Mouse (Mus musculus) kidney, embryonic 16.5 days (tissue): Measurements from ENCODE around the gene Dnah9. TPM values are rescaled to one million over a fixed set of nuclear protein-coding genes. Genes with fewer than 3 reads are reported as not detected.

Experiments
- ATAC-seq: fragments of 200-750 bp; cut with Nextera tagmentation; 2 replicates; pipeline ENCODE4 v1.8.0; 2017; ENCODE audit warnings: moderate TSS enrichment; ENCODE audit not compliant: low FRiP score, low TSS enrichment
- H3K27ac ChIP-seq: fragments of 300-500 bp; sonication (generic); 2 replicates; pipeline ENCODE4 v1.5.1; 2014; ENCODE audit warnings: low read length
- H3K27me3 ChIP-seq: fragments of 300-500 bp; sonication (generic); 2 replicates; pipeline ENCODE4 v1.6.1; 2014; ENCODE audit warnings: low read length, control low read depth, mixed read lengths; ENCODE audit not compliant: insufficient read depth
- H3K36me3 ChIP-seq: fragments of 300-500 bp; sonication (generic); 2 replicates; pipeline ENCODE4 v1.6.1; 2014; ENCODE audit warnings: low read length, control low read depth, mixed read lengths; ENCODE audit not compliant: insufficient read depth
- H3K4me1 ChIP-seq: fragments of 300-500 bp; sonication (generic); 2 replicates; pipeline ENCODE4 v1.6.1; 2014; ENCODE audit warnings: low read length, control low read depth, mixed read lengths; ENCODE audit not compliant: insufficient read depth
- H3K4me2 ChIP-seq: fragments of 300-500 bp; sonication (generic); replicated peaks from 2 replicates; pipeline ENCODE4 v1.6.1; 2014; ENCODE audit warnings: low read depth, low read length
- H3K4me3 ChIP-seq: fragments of 300-500 bp; sonication (generic); 2 replicates; pipeline ENCODE4 v1.5.1; 2014; ENCODE audit warnings: mild to moderate bottlenecking, low read length
- H3K9ac ChIP-seq: fragments of 300-500 bp; sonication (generic); replicated peaks from 2 replicates; pipeline ENCODE4 v1.6.1; 2014; ENCODE audit warnings: low read length
- H3K9me3 ChIP-seq: fragments of 300-500 bp; sonication (generic); 2 replicates; pipeline ENCODE4 v1.6.1; 2016; ENCODE audit warnings: low read length, control low read depth
- WGBS: fragments of 180-500 bp; shearing (Covaris S2); extraction: QIAGEN DNeasy Blood & Tissue Kit; methylation state at CpG from one replicate; pipeline ENCODE4 v1.1.7; 2014; 5-methylcytosine and 5-hydroxymethylcytosine counted together
- polyA plus RNA-seq: library from polyadenylated mRNA; unstranded; fragments of >200 nt; fragmentation: Nextera tagmentation; extraction: Ambion mirVana; gene quantifications from 2 replicates; pipeline ENCODE4 v1.2.1, GENCODE M21; 2015

The Dnah9 gene
- polyA plus RNA-seq, 1 experiment from 2014 or later: 0.05 TPM

- H3K9ac ChIP-seq: no peak overlapping the region
- no peaks in the 10 kb centered on the region for H3K27me3 ChIP-seq
- H3K9me3 ChIP-seq: no peaks in the 10 kb centered on the region
- no peak overlapping the region for H3K27ac ChIP-seq
- H3K36me3 ChIP-seq: no peaks in the 10 kb centered on the region
- peak overlapping the region; percentile 9; the same call in 1 of the 2 replicates for H3K4me3 ChIP-seq
- no peak for ATAC-seq
- peaks cover 14% of the 10 kb centered on the region for H3K4me1 ChIP-seq
- H3K4me2 ChIP-seq: peak overlapping the region; percentile 67; the same call in 1 of the 2 replicates
- WGBS: 83% methylated on average over 2 of the region's 2 CpGs
Measured at GRCm38 (mm10) chr11:65786160-65786559, 382.2 kb downstream of the Dnah9 start.

- Histone ChIP-seq H3K27me3 (no peaks in the 10 kb centered on the region), H3K4me1 (peaks cover 34% of the 10 kb centered on the region), H3K36me3 (peaks cover 9% of the 10 kb centered on the region), H3K4me2 (no peak overlapping the region), H3K27ac (no peak overlapping the region), H3K9ac (no peak overlapping the region), H3K9me3 (no peaks in the 10 kb centered on the region), H3K4me3 (no peak overlapping the region)
- ATAC-seq: no peak
- 84% methylated on average over 3 of the region's 3 CpGs for WGBS
Measured at GRCm38 (mm10) chr11:65781596-65781995, 386.8 kb downstream of the Dnah9 start.
